Mouse (Mus musculus): ENCODE measurements around the gene Rnaseh2c. TPM values are rescaled to one million over a fixed set of nuclear protein-coding genes. Genes with fewer than 3 reads are reported as not detected.

Rnaseh2c gene
- total RNA-seq, 2 experiments from 2014 or later, result 42.7 to 53.2 TPM

GRCm38 (mm10) chr19:5621884-5622283, 20.2 kb downstream of the Rnaseh2c start:
- DNase-seq, result no peak
- intact Hi-C loops (cut with DNase I), result no loop called here

- no peak for DNase-seq
- intact Hi-C loops (cut with DNase I), result no loop called here
Measured at GRCm38 (mm10) chr19:5625311-5625710, 23.6 kb downstream of the Rnaseh2c start.

GRCm38 (mm10) chr19:5629907-5630306, 28.2 kb downstream of the Rnaseh2c start:
- DNase-seq, result no peak
- intact Hi-C loops (cut with DNase I), result no loop called here

- intact Hi-C loops (cut with DNase I), result no loop called here
- DNase-seq, result no peak
Measured at GRCm38 (mm10) chr19:5632120-5632519, 30.4 kb downstream of the Rnaseh2c start.

GRCm38 (mm10) chr19:5636036-5636570, 34.4 kb downstream of the Rnaseh2c start:
- intact Hi-C loops (cut with DNase I), result loop anchor here (2.0 to 5.0 kb wide), 2 partner anchors 53 to 91 kb away; partner anchors contain the start of genes Ehbp1l1, Fam89b, Map3k11 and Pcnx3
- no peak for DNase-seq

GRCm38 (mm10) chr19:5636571-5637041, 34.9 kb downstream of the Rnaseh2c start:
- peak in 1 of 2 experiments; percentile 57 for DNase-seq
- intact Hi-C loops (cut with DNase I), result loop anchor here (2.0 to 5.0 kb wide), 2 partner anchors 52 to 91 kb away; partner anchors contain the start of genes Ehbp1l1, Fam89b, Map3k11 and Pcnx3

- DNase-seq, result peak; percentile 94 to 97
- intact Hi-C loops (cut with DNase I), result loop anchor here (2.0 to 5.0 kb wide), 2 partner anchors 51 to 90 kb away; partner anchors contain the start of genes Ehbp1l1, Fam89b, Map3k11 and Pcnx3
Measured at GRCm38 (mm10) chr19:5637069-5638047, 35.7 kb downstream of the Rnaseh2c start, which contains the start of gene Rela. Gene Rela, plus strand, starts transcription at chr19:5637483.

GRCm38 (mm10) chr19:5638416-5639005, 36.8 kb downstream of the Rnaseh2c start:
- no peak for DNase-seq
- intact Hi-C loops (cut with DNase I), result loop anchor here (5.0 kb wide), 1 partner anchor 89 kb away; the partner anchor contains the start of genes Ehbp1l1 and Fam89b

- DNase-seq, result no peak
- intact Hi-C loops (cut with DNase I), result loop anchor here (2.0 kb wide), 1 partner anchor 20 kb away; no protein-coding TSS in a partner anchor
Measured at GRCm38 (mm10) chr19:5640339-5640738, 38.7 kb downstream of the Rnaseh2c start.

GRCm38 (mm10) chr19:5641021-5641420, 39.3 kb downstream of the Rnaseh2c start:
- DNase-seq, result no peak
- intact Hi-C loops (cut with DNase I), result loop anchor here (2.0 kb wide), 1 partner anchor 20 kb away; no protein-coding TSS in a partner anchor

- no peak for DNase-seq
- intact Hi-C loops (cut with DNase I), result loop anchor here (2.0 kb wide), 1 partner anchor 19 kb away; no protein-coding TSS in a partner anchor
Measured at GRCm38 (mm10) chr19:5641641-5642040, 40.0 kb downstream of the Rnaseh2c start.

GRCm38 (mm10) chr19:5645280-5645679, 43.6 kb downstream of the Rnaseh2c start:
- DNase-seq, result no peak
- intact Hi-C loops (cut with DNase I), result no loop called here

- intact Hi-C loops (cut with DNase I), result no loop called here
- no peak for DNase-seq
Measured at GRCm38 (mm10) chr19:5646731-5647330, 45.2 kb downstream of the Rnaseh2c start.

GRCm38 (mm10) chr19:5647791-5648190, 46.1 kb downstream of the Rnaseh2c start:
- DNase-seq, result no peak
- intact Hi-C loops (cut with DNase I), result no loop called here

- peak; percentile 81 to 87 for DNase-seq
- intact Hi-C loops (cut with DNase I), result no loop called here
Measured at GRCm38 (mm10) chr19:5648401-5649297, 47.0 kb downstream of the Rnaseh2c start.

- intact Hi-C loops (cut with DNase I), result no loop called here
- peak; percentile 52 to 61 for DNase-seq
Measured at GRCm38 (mm10) chr19:5649298-5649741, 47.6 kb downstream of the Rnaseh2c start.

GRCm38 (mm10) chr19:5651502-5652274, 50.0 kb downstream of the Rnaseh2c start:
- intact Hi-C loops (cut with DNase I), result no loop called here
- DNase-seq, result no peak

GRCm38 (mm10) chr19:5652570-5652969, 50.9 kb downstream of the Rnaseh2c start:
- peak in 1 of 2 experiments; percentile 1 for DNase-seq
- intact Hi-C loops (cut with DNase I), result no loop called here

Data from heart, postnatal 36 days (tissue).